Mouse (Mus musculus) liver, embryonic 14.5 days (tissue): Measurements from ENCODE around the gene Strn4.

Source experiments
- CTCF ChIP-seq: IDR thresholded peaks from 2 replicates; pipeline ENCODE4 v1.5.1; 2016; ENCODE audit warnings: antibody characterized with exemption, low read depth, control low read depth
- EP300 ChIP-seq: IDR thresholded peaks from 2 replicates; pipeline ENCODE4 v1.6.1; 2016; ENCODE audit warnings: antibody characterized with exemption, low read depth

- TF ChIP-seq EP300 (no peak), CTCF (no peak)
These were observed 60.9 kb downstream of the Strn4 start for GRCm38 (mm10) chr7:16876608-16877007.
